Mouse (Mus musculus): Measurements from ENCODE around the gene Otop2. TPM values are rescaled to one million over a fixed set of nuclear protein-coding genes. Genes with fewer than 3 reads are reported as not detected.

The Otop2 gene
- polyA plus RNA-seq, 1 experiment, result not detected

GRCm38 (mm10) chr11:115267061-115267883 is 39.7 kb upstream of the Otop2 start, which contains the start of gene Grin2c:
Grin2c (minus strand) TSS chr11:115267243.
- H3K4me1 ChIP-seq (ENCODE audit: control insufficient read depth, insufficient read depth, low read length), result peaks cover 20% of the 10 kb centered on the region
- H3K27ac ChIP-seq (ENCODE audit: insufficient read depth, low read depth, low read length), result peak within 1 kb of the TSS; percentile 48
- H3K4me3 ChIP-seq (ENCODE audit: insufficient read depth, low read depth, low read length), result peak within 1 kb of the TSS; percentile 44
- WGBS, result 9% methylated on average over 44 of the region's 50 CpGs
- TF ChIP-seq CTCF (IDR thresholded peaks at IDR 0.05; ENCODE audit: insufficient read depth, low read depth, low read length), result no peak
- no peak for TF ChIP-seq POLR2A (IDR thresholded peaks at IDR 0.05; ENCODE audit: insufficient read depth, low read depth, low read length)

- Histone ChIP-seq H3K4me3 (ENCODE audit: insufficient read depth, low read depth, low read length) (no peak overlapping the region), H3K4me1 (ENCODE audit: control insufficient read depth, insufficient read depth, low read length) (peaks cover 20% of the 10 kb centered on the region), H3K27ac (ENCODE audit: insufficient read depth, low read depth, low read length) (no peak overlapping the region)
- TF ChIP-seq CTCF (IDR thresholded peaks at IDR 0.05; ENCODE audit: insufficient read depth, low read depth, low read length), result no peak
- TF ChIP-seq POLR2A (IDR thresholded peaks at IDR 0.05; ENCODE audit: insufficient read depth, low read depth, low read length), result no peak
- 93% methylated on average over 11 of the region's 11 CpGs for WGBS
These were observed 39.0 kb upstream of the Otop2 start for GRCm38 (mm10) chr11:115267958-115268357.

- Histone ChIP-seq H3K4me3 (ENCODE audit: insufficient read depth, low read depth, low read length) (no peak overlapping the region), H3K27ac (ENCODE audit: insufficient read depth, low read depth, low read length) (no peak overlapping the region), H3K4me1 (ENCODE audit: control insufficient read depth, insufficient read depth, low read length) (peaks cover 20% of the 10 kb centered on the region)
- 92% methylated on average over 27 of the region's 27 CpGs for WGBS
- no peak for TF ChIP-seq CTCF (IDR thresholded peaks at IDR 0.05; ENCODE audit: insufficient read depth, low read depth, low read length)
- no peak for TF ChIP-seq POLR2A (IDR thresholded peaks at IDR 0.05; ENCODE audit: insufficient read depth, low read depth, low read length)
These were observed 37.5 kb upstream of the Otop2 start for GRCm38 (mm10) chr11:115269330-115270066.

GRCm38 (mm10) chr11:115270148-115270861 is 36.7 kb upstream of the Otop2 start:
- no peak overlapping the region for H3K27ac ChIP-seq (ENCODE audit: insufficient read depth, low read depth, low read length)
- H3K4me3 ChIP-seq (ENCODE audit: insufficient read depth, low read depth, low read length), result no peak overlapping the region
- 31% methylated on average over 19 of the region's 19 CpGs for WGBS
- peaks cover 21% of the 10 kb centered on the region for H3K4me1 ChIP-seq (ENCODE audit: control insufficient read depth, insufficient read depth, low read length)
- no peak for TF ChIP-seq POLR2A (IDR thresholded peaks at IDR 0.05; ENCODE audit: insufficient read depth, low read depth, low read length)
- TF ChIP-seq CTCF (IDR thresholded peaks at IDR 0.05; ENCODE audit: insufficient read depth, low read depth, low read length), result peak; percentile 54; the same call in 1 of the 2 replicates

- Histone ChIP-seq H3K4me1 (ENCODE audit: control insufficient read depth, insufficient read depth, low read length) (peaks cover 27% of the 10 kb centered on the region), H3K27ac (ENCODE audit: insufficient read depth, low read depth, low read length) (no peak overlapping the region), H3K4me3 (ENCODE audit: insufficient read depth, low read depth, low read length) (no peak overlapping the region)
- TF ChIP-seq CTCF (IDR thresholded peaks at IDR 0.05; ENCODE audit: insufficient read depth, low read depth, low read length), result no peak
- no peak for TF ChIP-seq POLR2A (IDR thresholded peaks at IDR 0.05; ENCODE audit: insufficient read depth, low read depth, low read length)
- WGBS, result 80% methylated on average over 9 of the region's 9 CpGs
These were observed 35.9 kb upstream of the Otop2 start for GRCm38 (mm10) chr11:115271052-115271451.

- Histone ChIP-seq H3K4me1 (ENCODE audit: control insufficient read depth, insufficient read depth, low read length) (peaks cover 24% of the 10 kb centered on the region), H3K4me3 (ENCODE audit: insufficient read depth, low read depth, low read length) (no peak overlapping the region), H3K27ac (ENCODE audit: insufficient read depth, low read depth, low read length) (no peak overlapping the region)
- WGBS, result 76% methylated on average over 10 of the region's 10 CpGs
- TF ChIP-seq CTCF (IDR thresholded peaks at IDR 0.05; ENCODE audit: insufficient read depth, low read depth, low read length) (no peak), POLR2A (IDR thresholded peaks at IDR 0.05; ENCODE audit: insufficient read depth, low read depth, low read length) (no peak)
These were observed 35.5 kb upstream of the Otop2 start for GRCm38 (mm10) chr11:115271481-115271880.

GRCm38 (mm10) chr11:115272894-115273498 is 34.0 kb upstream of the Otop2 start:
- 68% methylated on average over 10 of the region's 10 CpGs for WGBS
- Histone ChIP-seq H3K4me3 (ENCODE audit: insufficient read depth, low read depth, low read length) (no peak overlapping the region), H3K4me1 (ENCODE audit: control insufficient read depth, insufficient read depth, low read length) (peaks cover 16% of the 10 kb centered on the region), H3K27ac (ENCODE audit: insufficient read depth, low read depth, low read length) (no peak overlapping the region)
- TF ChIP-seq POLR2A (IDR thresholded peaks at IDR 0.05; ENCODE audit: insufficient read depth, low read depth, low read length), result no peak
- TF ChIP-seq CTCF (IDR thresholded peaks at IDR 0.05; ENCODE audit: insufficient read depth, low read depth, low read length), result no peak

- Histone ChIP-seq H3K4me1 (ENCODE audit: control insufficient read depth, insufficient read depth, low read length) (peaks cover 16% of the 10 kb centered on the region), H3K27ac (ENCODE audit: insufficient read depth, low read depth, low read length) (no peak overlapping the region), H3K4me3 (ENCODE audit: insufficient read depth, low read depth, low read length) (no peak overlapping the region)
- TF ChIP-seq CTCF (IDR thresholded peaks at IDR 0.05; ENCODE audit: insufficient read depth, low read depth, low read length) (no peak), POLR2A (IDR thresholded peaks at IDR 0.05; ENCODE audit: insufficient read depth, low read depth, low read length) (no peak)
- 83% methylated on average over 7 of the region's 7 CpGs for WGBS
These were observed 33.2 kb upstream of the Otop2 start for GRCm38 (mm10) chr11:115273735-115274134.
